Mouse (Mus musculus): ENCODE measurements around the gene Ajm1. TPM values are rescaled to one million over a fixed set of nuclear protein-coding genes. Genes with fewer than 3 reads are reported as not detected.

Gene Ajm1
- polyA plus RNA-seq, 1 experiment from 2014 or later: 0.22 TPM

DNA sequence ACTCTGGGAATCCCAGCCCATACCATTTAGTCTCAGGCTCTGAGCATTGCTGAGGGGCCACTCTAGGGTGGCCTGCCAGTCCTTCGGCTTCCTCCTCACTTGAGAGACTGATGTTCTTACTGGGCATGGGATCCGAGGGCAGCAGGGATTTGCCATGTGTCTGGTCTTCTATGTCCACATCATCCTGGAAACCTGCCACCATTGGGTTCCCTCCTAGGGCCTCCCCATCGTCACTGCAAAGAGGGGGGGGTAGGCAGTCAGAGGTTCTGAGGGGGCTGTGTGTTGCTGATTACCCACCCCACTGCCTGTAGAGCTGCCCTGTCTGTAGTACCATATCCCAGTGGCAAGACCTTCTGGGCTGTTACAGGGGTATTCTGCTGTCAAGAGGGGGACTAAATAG, 4.0 kb upstream of the Ajm1 start:
- Histone ChIP-seq H3K27me3 (ENCODE audit: insufficient read depth, low read length) (peaks cover 6% of the 10 kb centered on the region), H3K9ac (replicated peaks; ENCODE audit: low read length) (no peak overlapping the region), H3K27ac (ENCODE audit: low read length) (no peak overlapping the region), H3K4me2 (replicated peaks; ENCODE audit: low read depth, low read length) (no peak overlapping the region), H3K4me1 (ENCODE audit: insufficient read depth, low read length) (peaks cover 17% of the 10 kb centered on the region), H3K4me3 (ENCODE audit: low read length) (no peak overlapping the region), H3K9me3 (ENCODE audit: low read length) (no peaks in the 10 kb centered on the region), H3K36me3 (ENCODE audit: insufficient read depth, low read length) (peaks cover 56% of the 10 kb centered on the region)
- 78% methylated on average over 3 of the region's 3 CpGs for WGBS
- ATAC-seq (ENCODE audit: low FRiP score, low TSS enrichment): no peak

DNA sequence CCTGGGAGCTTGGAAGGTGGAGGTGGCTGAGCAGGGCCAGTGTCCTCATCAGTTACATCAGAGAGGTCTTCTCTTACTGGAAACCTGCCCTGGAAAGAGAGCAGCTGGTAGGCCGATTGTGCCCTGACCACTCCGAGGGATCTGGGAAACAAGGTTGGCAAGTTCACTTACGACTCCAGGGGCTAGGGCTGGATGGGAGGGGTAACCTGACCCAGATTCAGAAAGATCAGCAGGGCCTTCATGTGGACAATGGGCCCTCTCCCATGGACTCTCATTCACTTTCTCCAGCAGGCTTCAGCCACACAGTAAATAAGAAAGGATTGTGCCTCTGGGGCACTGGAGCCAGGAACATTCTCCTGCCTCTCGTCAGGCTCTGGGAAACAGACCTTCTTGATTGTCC, 3.3 kb upstream of the Ajm1 start:
- peaks cover 19% of the 10 kb centered on the region for H3K4me1 ChIP-seq (ENCODE audit: insufficient read depth, low read length)
- H3K27ac ChIP-seq (ENCODE audit: low read length): no peak overlapping the region
- H3K36me3 ChIP-seq (ENCODE audit: insufficient read depth, low read length): peaks cover 49% of the 10 kb centered on the region
- H3K4me3 ChIP-seq (ENCODE audit: low read length): no peak overlapping the region
- WGBS: 88% methylated on average over 4 of the region's 4 CpGs
- no peak overlapping the region for H3K9ac ChIP-seq (replicated peaks; ENCODE audit: low read length)
- H3K4me2 ChIP-seq (replicated peaks; ENCODE audit: low read depth, low read length): no peak overlapping the region
- no peaks in the 10 kb centered on the region for H3K9me3 ChIP-seq (ENCODE audit: low read length)
- ATAC-seq (ENCODE audit: low FRiP score, low TSS enrichment): no peak
- H3K27me3 ChIP-seq (ENCODE audit: insufficient read depth, low read length): peaks cover 14% of the 10 kb centered on the region

DNA sequence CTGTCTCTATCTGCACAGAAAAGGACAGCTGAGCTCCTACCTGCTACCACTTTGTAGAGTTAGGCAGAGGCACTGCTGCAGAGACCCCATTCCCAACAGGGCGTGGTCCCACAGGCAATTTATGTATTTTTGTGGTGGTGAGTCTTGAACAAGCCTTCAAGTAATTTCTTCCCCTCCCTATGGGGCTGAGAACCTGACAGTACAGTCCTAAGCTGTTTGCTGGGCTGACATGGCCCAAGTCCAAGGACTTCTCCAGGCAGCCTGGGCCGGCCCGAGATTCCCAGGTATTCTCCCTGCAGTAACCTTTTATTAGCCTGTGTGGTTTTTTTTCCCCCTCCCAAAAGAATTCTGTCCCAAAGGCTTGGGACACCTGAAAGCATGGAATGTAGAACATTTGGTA, 2.6 kb upstream of the Ajm1 start:
- H3K4me1 ChIP-seq (ENCODE audit: insufficient read depth, low read length): peaks cover 26% of the 10 kb centered on the region
- 88% methylated on average over 3 of the region's 3 CpGs for WGBS
- ATAC-seq (ENCODE audit: low FRiP score, low TSS enrichment): no peak
- no peak overlapping the region for H3K9ac ChIP-seq (replicated peaks; ENCODE audit: low read length)
- no peak overlapping the region for H3K4me3 ChIP-seq (ENCODE audit: low read length)
- H3K27ac ChIP-seq (ENCODE audit: low read length): no peak overlapping the region
- H3K9me3 ChIP-seq (ENCODE audit: low read length): no peaks in the 10 kb centered on the region
- no peak overlapping the region for H3K4me2 ChIP-seq (replicated peaks; ENCODE audit: low read depth, low read length)
- H3K36me3 ChIP-seq (ENCODE audit: insufficient read depth, low read length): peaks cover 48% of the 10 kb centered on the region
- peaks cover 21% of the 10 kb centered on the region for H3K27me3 ChIP-seq (ENCODE audit: insufficient read depth, low read length)

DNA sequence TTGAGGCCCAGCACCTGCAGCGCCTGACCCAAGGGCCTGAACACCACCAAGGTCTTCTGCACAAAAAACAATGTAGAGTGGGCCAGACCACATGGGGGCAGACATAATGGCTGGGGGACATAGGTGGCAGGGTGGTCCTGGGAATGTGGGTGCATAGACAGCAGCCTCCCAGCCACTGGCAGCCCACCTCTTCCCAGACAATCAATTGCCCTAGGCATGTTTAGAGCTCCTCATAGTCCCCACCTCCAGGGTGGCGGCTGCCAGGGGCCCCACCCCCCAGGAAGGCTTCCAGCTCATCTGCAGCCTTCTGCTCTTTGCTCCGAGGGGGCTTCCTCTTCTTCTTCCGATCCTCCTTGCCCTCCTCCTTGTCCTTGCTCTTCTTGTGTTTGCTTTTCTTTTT, 2.0 kb upstream of the Ajm1 start:
- 57% methylated on average over 4 of the region's 4 CpGs for WGBS
- Histone ChIP-seq H3K36me3 (ENCODE audit: insufficient read depth, low read length) (peaks cover 45% of the 10 kb centered on the region), H3K27me3 (ENCODE audit: insufficient read depth, low read length) (peaks cover 27% of the 10 kb centered on the region), H3K27ac (ENCODE audit: low read length) (no peak overlapping the region), H3K9me3 (ENCODE audit: low read length) (no peaks in the 10 kb centered on the region), H3K9ac (replicated peaks; ENCODE audit: low read length) (no peak overlapping the region), H3K4me1 (ENCODE audit: insufficient read depth, low read length) (peaks cover 32% of the 10 kb centered on the region), H3K4me2 (replicated peaks; ENCODE audit: low read depth, low read length) (no peak overlapping the region), H3K4me3 (ENCODE audit: low read length) (no peak overlapping the region)
- ATAC-seq (ENCODE audit: low FRiP score, low TSS enrichment): no peak

DNA sequence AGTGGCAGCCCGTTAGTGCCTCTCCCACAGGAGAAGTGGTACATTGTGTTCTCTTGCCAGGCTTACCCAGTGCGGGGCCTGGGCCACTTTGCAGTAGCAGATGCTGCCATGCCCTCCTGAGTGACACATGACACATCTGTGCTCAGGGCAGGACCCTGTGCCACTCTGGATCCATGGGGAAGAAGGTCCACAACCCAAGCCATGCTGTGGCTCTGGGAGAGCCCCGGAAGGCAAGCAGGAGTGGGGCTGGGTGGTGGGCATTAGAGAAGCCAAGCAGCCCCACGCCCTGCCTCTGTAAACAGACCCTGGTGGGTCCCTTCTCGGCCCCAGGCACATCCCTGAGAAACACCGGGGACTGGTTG, 1.5 kb upstream of the Ajm1 start:
- no peak overlapping the region for H3K9ac ChIP-seq (replicated peaks; ENCODE audit: low read length)
- no peaks in the 10 kb centered on the region for H3K9me3 ChIP-seq (ENCODE audit: low read length)
- H3K4me3 ChIP-seq (ENCODE audit: low read length): no peak overlapping the region
- ATAC-seq (ENCODE audit: low FRiP score, low TSS enrichment): no peak
- H3K4me1 ChIP-seq (ENCODE audit: insufficient read depth, low read length): peaks cover 36% of the 10 kb centered on the region
- no peak overlapping the region for H3K4me2 ChIP-seq (replicated peaks; ENCODE audit: low read depth, low read length)
- 82% methylated on average over 6 of the region's 6 CpGs for WGBS
- H3K36me3 ChIP-seq (ENCODE audit: insufficient read depth, low read length): peaks cover 40% of the 10 kb centered on the region
- peaks cover 31% of the 10 kb centered on the region for H3K27me3 ChIP-seq (ENCODE audit: insufficient read depth, low read length)
- H3K27ac ChIP-seq (ENCODE audit: low read length): no peak overlapping the region

DNA sequence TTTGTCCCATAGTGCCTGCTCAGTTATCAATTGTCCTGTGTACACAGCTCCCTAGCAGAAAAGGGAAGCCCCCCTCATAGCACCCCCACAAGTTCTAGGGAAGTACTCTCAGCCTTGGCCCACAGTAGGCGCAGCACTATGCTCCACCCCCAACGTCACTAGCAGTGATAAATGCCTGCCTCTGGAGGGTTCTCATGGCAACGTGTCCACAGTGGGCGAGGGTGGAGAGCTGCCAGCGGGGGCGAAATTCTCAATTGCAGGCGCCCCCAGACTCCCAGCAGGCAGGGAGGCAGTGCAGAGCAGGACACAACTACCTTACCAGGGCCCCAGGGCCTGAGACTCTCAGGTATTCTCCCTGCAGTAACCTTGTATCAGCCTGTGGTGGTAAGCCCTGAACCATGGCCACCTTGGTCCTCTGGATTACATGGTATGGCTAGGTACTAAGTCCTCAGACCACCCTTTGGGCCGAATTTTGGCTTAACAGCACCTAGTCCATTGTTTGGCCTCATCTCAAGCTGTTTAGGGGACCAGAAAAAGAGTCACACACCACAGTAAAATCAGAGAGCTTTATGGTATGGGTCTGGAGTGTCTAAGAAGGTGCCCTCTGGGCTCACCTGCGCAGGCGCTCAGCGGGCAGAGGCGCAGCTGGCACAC, 1.0 kb upstream of the Ajm1 start:
- H3K9me3 ChIP-seq (ENCODE audit: low read length): no peaks in the 10 kb centered on the region
- no peak overlapping the region for H3K9ac ChIP-seq (replicated peaks; ENCODE audit: low read length)
- WGBS: 48% methylated on average over 12 of the region's 12 CpGs
- no peak overlapping the region for H3K27ac ChIP-seq (ENCODE audit: low read length)
- H3K4me3 ChIP-seq (ENCODE audit: low read length): no peak overlapping the region
- H3K4me1 ChIP-seq (ENCODE audit: insufficient read depth, low read length): peaks cover 41% of the 10 kb centered on the region
- H3K36me3 ChIP-seq (ENCODE audit: insufficient read depth, low read length): peaks cover 36% of the 10 kb centered on the region
- no peak overlapping the region for H3K4me2 ChIP-seq (replicated peaks; ENCODE audit: low read depth, low read length)
- ATAC-seq (ENCODE audit: low FRiP score, low TSS enrichment): no peak
- H3K27me3 ChIP-seq (ENCODE audit: insufficient read depth, low read length): peaks cover 36% of the 10 kb centered on the region

DNA sequence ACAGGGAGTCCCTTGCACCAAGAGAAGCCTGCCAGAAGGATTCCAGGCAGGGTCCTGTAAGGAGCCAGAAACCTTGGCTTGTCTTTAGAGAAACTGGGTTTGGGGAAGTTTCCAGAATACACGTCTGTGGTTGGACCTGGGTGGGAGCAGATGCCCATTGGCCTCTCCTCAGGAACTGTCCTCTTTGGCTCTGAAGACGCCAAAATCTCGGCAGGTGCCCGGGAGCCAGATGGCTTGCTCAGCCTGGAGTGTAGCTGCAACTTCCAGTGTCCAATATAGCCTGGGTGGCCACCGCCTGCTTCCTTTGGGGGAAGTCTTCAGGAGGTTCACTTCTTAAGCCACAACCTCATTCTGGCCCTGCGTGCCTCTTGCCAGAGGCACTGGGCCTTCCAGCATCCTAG, 344 bp upstream of the Ajm1 start:
- Histone ChIP-seq H3K4me3 (ENCODE audit: low read length) (no peak overlapping the region), H3K4me1 (ENCODE audit: insufficient read depth, low read length) (peaks cover 48% of the 10 kb centered on the region), H3K9ac (replicated peaks; ENCODE audit: low read length) (no peak overlapping the region), H3K9me3 (ENCODE audit: low read length) (no peaks in the 10 kb centered on the region), H3K27me3 (ENCODE audit: insufficient read depth, low read length) (peaks cover 43% of the 10 kb centered on the region), H3K4me2 (replicated peaks; ENCODE audit: low read depth, low read length) (no peak overlapping the region), H3K27ac (ENCODE audit: low read length) (no peak overlapping the region), H3K36me3 (ENCODE audit: insufficient read depth, low read length) (peaks cover 29% of the 10 kb centered on the region)
- 32% methylated on average over 6 of the region's 6 CpGs for WGBS
- no peak for ATAC-seq (ENCODE audit: low FRiP score, low TSS enrichment)

DNA sequence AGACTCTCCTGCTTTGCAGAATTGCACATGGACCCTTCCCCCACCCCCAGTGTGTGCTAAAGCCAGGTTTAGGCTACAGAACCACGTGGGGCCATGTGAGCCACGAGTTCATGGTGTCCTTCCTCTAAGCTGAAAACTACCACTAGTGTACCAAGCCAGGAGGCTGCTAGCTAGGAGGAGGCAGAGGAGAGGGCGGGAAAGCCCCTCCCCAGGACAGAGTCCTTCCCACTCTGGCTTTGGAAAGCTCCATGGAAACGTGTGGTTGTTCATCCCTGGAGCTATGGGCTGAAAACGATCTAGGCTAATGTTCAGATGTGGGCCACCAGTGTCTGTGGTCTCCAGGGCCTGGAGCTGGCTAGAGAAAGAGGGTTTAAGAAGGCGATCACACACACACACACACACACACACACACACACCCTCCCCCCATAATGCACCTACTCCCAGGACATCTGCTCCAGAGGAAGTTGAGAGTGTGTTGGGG, 896 bp downstream of the Ajm1 start:
- Histone ChIP-seq H3K4me1 (ENCODE audit: insufficient read depth, low read length) (peaks cover 51% of the 10 kb centered on the region), H3K27me3 (ENCODE audit: insufficient read depth, low read length) (peaks cover 55% of the 10 kb centered on the region), H3K27ac (ENCODE audit: low read length) (no peak overlapping the region), H3K9ac (replicated peaks; ENCODE audit: low read length) (no peak overlapping the region), H3K36me3 (ENCODE audit: insufficient read depth, low read length) (peaks cover 24% of the 10 kb centered on the region), H3K4me2 (replicated peaks; ENCODE audit: low read depth, low read length) (no peak overlapping the region), H3K4me3 (ENCODE audit: low read length) (no peak overlapping the region), H3K9me3 (ENCODE audit: low read length) (no peaks in the 10 kb centered on the region)
- no peak for ATAC-seq (ENCODE audit: low FRiP score, low TSS enrichment)
- WGBS: 50% methylated on average over 6 of the region's 6 CpGs

DNA sequence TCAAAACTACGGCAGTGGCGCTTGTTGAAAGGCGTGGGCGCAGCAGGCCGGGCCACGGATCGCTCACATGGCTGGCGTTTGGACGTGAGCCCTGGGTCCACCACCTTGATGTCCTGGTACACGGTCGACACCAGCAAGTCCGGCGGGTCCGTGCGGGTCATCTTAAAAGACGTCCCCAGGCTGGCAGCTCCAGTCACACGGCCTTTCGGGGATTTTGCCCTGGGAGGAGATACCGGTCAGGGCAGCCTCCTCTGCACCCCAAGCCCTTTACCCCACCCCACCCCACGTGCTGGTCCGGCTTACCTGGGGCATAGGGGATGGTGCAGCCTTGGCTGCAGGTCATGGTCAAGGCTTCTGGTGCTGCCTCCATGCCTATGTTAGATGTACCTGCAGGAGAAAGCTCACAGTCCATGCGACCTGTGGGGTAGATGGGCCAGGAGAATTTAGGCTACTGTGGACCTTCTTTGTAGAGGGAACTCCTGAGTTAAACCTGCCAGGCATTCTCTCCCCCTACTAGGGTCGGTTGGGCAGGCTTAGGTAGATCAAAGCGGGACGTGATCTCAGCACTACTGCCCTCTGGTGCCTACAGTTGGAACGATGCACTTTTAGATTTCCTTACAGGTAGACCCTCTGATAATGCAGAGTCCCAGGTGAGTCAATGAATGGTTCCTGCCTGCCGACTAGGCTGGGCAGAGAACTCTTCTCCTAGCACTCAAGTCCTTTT, 1.7 kb downstream of the Ajm1 start:
- Histone ChIP-seq H3K4me2 (replicated peaks; ENCODE audit: low read depth, low read length) (peak overlapping the region; percentile 46), H3K36me3 (ENCODE audit: insufficient read depth, low read length) (peaks cover 17% of the 10 kb centered on the region), H3K4me1 (ENCODE audit: insufficient read depth, low read length) (peaks cover 55% of the 10 kb centered on the region), H3K4me3 (ENCODE audit: low read length) (peak overlapping the region; percentile 29), H3K27me3 (ENCODE audit: insufficient read depth, low read length) (peaks cover 55% of the 10 kb centered on the region), H3K9me3 (ENCODE audit: low read length) (no peaks in the 10 kb centered on the region), H3K9ac (replicated peaks; ENCODE audit: low read length) (no peak overlapping the region), H3K27ac (ENCODE audit: low read length) (no peak overlapping the region)
- ATAC-seq (ENCODE audit: low FRiP score, low TSS enrichment): no peak
- 5% methylated on average over 27 of the region's 27 CpGs for WGBS

Data from kidney, embryonic 16.5 days (tissue).